Mouse (Mus musculus) hindbrain, embryonic 13.5 days (tissue): ENCODE results near the gene Fam193b. TPM values are rescaled to one million over a fixed set of nuclear protein-coding genes. Genes with fewer than 3 reads are reported as not detected.
A peak's percentile ranks its signal among the peaks of the same experiment; 100 is the strongest.

Experiments used
- ATAC-seq: fragments of 200-750 bp; cut with Nextera tagmentation; 2 replicates; pipeline ENCODE4 v1.8.0; 2017; ENCODE audit warnings: moderate TSS enrichment; ENCODE audit not compliant: low FRiP score
- H3K27ac ChIP-seq: fragments of 300-500 bp; sonication (generic); 2 replicates; pipeline ENCODE4 v1.5.1; 2015; ENCODE audit warnings: inconsistent platforms, mild to moderate bottlenecking, moderate library complexity
- H3K27me3 ChIP-seq: fragments of 300-500 bp; sonication (generic); 2 replicates; pipeline ENCODE4 v1.6.1; 2015; ENCODE audit warnings: mild to moderate bottlenecking, inconsistent platforms
- H3K36me3 ChIP-seq: fragments of 300-500 bp; sonication (generic); 2 replicates; pipeline ENCODE4 v1.6.1; 2015; ENCODE audit warnings: mild to moderate bottlenecking, inconsistent platforms
- H3K4me1 ChIP-seq: fragments of 300-500 bp; sonication (generic); replicated peaks from 2 replicates; pipeline ENCODE4 v1.6.1; 2015; ENCODE audit warnings: inconsistent platforms
- H3K4me2 ChIP-seq: fragments of 300-500 bp; sonication (generic); 2 replicates; pipeline ENCODE4 v1.6.1; 2015; ENCODE audit warnings: inconsistent platforms, mild to moderate bottlenecking, moderate library complexity
- H3K4me3 ChIP-seq: fragments of 300-500 bp; sonication (generic); 2 replicates; pipeline ENCODE4 v1.5.1; 2015; ENCODE audit warnings: mild to moderate bottlenecking, inconsistent platforms
- H3K9ac ChIP-seq: fragments of 300-500 bp; sonication (generic); 2 replicates; pipeline ENCODE4 v1.6.1; 2015; ENCODE audit warnings: mild to moderate bottlenecking, inconsistent platforms
- H3K9me3 ChIP-seq: fragments of 300-500 bp; sonication (generic); 2 replicates; pipeline ENCODE4 v1.6.1; 2016; ENCODE audit warnings: inconsistent platforms
- WGBS: fragments of 180-500 bp; shearing (Covaris S2); methylation state at CpG from one replicate; pipeline ENCODE4 v1.1.7; 2015; 5-methylcytosine and 5-hydroxymethylcytosine counted together
- polyA plus RNA-seq: library from polyadenylated mRNA; unstranded; fragments of >200 nt; fragmentation: Nextera tagmentation; extraction: Ambion mirVana; gene quantifications from 2 replicates; pipeline ENCODE4 v1.2.1, GENCODE M21; 2015

Fam193b gene
- polyA plus RNA-seq, 1 experiment from 2014 or later: 57.0 TPM

GRCm38 (mm10) chr13:55519606-55520005, 51.3 kb downstream of the Fam193b start:
- Histone ChIP-seq H3K4me3 (no peak overlapping the region), H3K27me3 (peaks cover 10% of the 10 kb centered on the region), H3K9ac (no peak overlapping the region), H3K36me3 (peaks cover 16% of the 10 kb centered on the region), H3K4me2 (no peak overlapping the region), H3K4me1 (no peaks in the 10 kb centered on the region), H3K9me3 (no peaks in the 10 kb centered on the region), H3K27ac (no peak overlapping the region)
- ATAC-seq: no peak
- 88% methylated on average over 4 of the region's 4 CpGs for WGBS

- Histone ChIP-seq H3K36me3 (no peaks in the 10 kb centered on the region), H3K9me3 (no peaks in the 10 kb centered on the region), H3K4me3 (no peak overlapping the region), H3K27me3 (peaks cover 10% of the 10 kb centered on the region), H3K4me2 (no peak overlapping the region), H3K27ac (no peak overlapping the region), H3K9ac (no peak overlapping the region), H3K4me1 (peaks cover 15% of the 10 kb centered on the region)
- ATAC-seq: no peak
- 7% methylated on average over 5 of the region's 5 CpGs for WGBS
Observed at GRCm38 (mm10) chr13:55516955-55517354, 54.0 kb downstream of the Fam193b start.

GRCm38 (mm10) chr13:55513828-55514227, 57.1 kb downstream of the Fam193b start:
- Histone ChIP-seq H3K4me3 (peak overlapping the region; percentile 78), H3K27me3 (peaks cover 10% of the 10 kb centered on the region), H3K9ac (peak overlapping the region; percentile 84; the same call in 1 of the 2 replicates), H3K36me3 (peaks cover 16% of the 10 kb centered on the region), H3K4me2 (peak overlapping the region; percentile 98), H3K4me1 (peaks cover 36% of the 10 kb centered on the region), H3K27ac (no peak overlapping the region), H3K9me3 (no peaks in the 10 kb centered on the region)
- ATAC-seq: no peak
- WGBS: 39% methylated on average over 9 of the region's 9 CpGs

GRCm38 (mm10) chr13:55513111-55513748, 57.7 kb downstream of the Fam193b start, which contains the start of gene Pdlim7:
Gene Pdlim7, minus strand, starts transcription at chr13:55513676.
- WGBS: under 1% methylated on average over 50 of the region's 55 CpGs
- Histone ChIP-seq H3K4me2 (peak within 1 kb of the TSS; percentile 98), H3K4me1 (peaks cover 36% of the 10 kb centered on the region), H3K4me3 (peak within 1 kb of the TSS; percentile 78), H3K27me3 (peaks cover 10% of the 10 kb centered on the region), H3K27ac (peak within 1 kb of the TSS; percentile 86), H3K36me3 (peaks cover 22% of the 10 kb centered on the region), H3K9ac (peak within 1 kb of the TSS; percentile 84), H3K9me3 (no peaks in the 10 kb centered on the region)
- peak; percentile 74 for ATAC-seq

- H3K4me3 ChIP-seq: peak overlapping the region; percentile 78
- peaks cover 29% of the 10 kb centered on the region for H3K36me3 ChIP-seq
- peaks cover 10% of the 10 kb centered on the region for H3K27me3 ChIP-seq
- H3K27ac ChIP-seq: peak overlapping the region; percentile 86
- H3K9me3 ChIP-seq: no peaks in the 10 kb centered on the region
- H3K9ac ChIP-seq: peak overlapping the region; percentile 84
- H3K4me2 ChIP-seq: peak overlapping the region; percentile 98
- peaks cover 36% of the 10 kb centered on the region for H3K4me1 ChIP-seq
- 3% methylated on average over 25 of the region's 25 CpGs for WGBS
- ATAC-seq: peak; percentile 40; the same call in 1 of the 2 replicates
Observed at GRCm38 (mm10) chr13:55512379-55513031, 58.4 kb downstream of the Fam193b start.

GRCm38 (mm10) chr13:55511492-55511861, 59.4 kb downstream of the Fam193b start:
- peaks cover 40% of the 10 kb centered on the region for H3K36me3 ChIP-seq

GRCm38 (mm10) chr13:55510668-55511491, 60.0 kb downstream of the Fam193b start:
- Histone ChIP-seq H3K9me3 (no peaks in the 10 kb centered on the region), H3K4me1 (peaks cover 36% of the 10 kb centered on the region), H3K4me3 (peak overlapping the region; percentile 78; the same call in 1 of the 2 replicates), H3K4me2 (peak overlapping the region; percentile 98), H3K27ac (peak overlapping the region; percentile 80), H3K36me3 (peaks cover 46% of the 10 kb centered on the region), H3K9ac (peak overlapping the region; percentile 55), H3K27me3 (peaks cover 10% of the 10 kb centered on the region)
- ATAC-seq: peak; percentile 26
- 18% methylated on average over 6 of the region's 6 CpGs for WGBS

More at GRCm38 (mm10) chr13:55511492-55511861, 59.4 kb downstream of the Fam193b start:
- Histone ChIP-seq H3K4me2 (peak overlapping the region; percentile 98), H3K27me3 (peaks cover 10% of the 10 kb centered on the region), H3K4me3 (peak overlapping the region; percentile 78), H3K27ac (peak overlapping the region; percentile 80), H3K4me1 (peaks cover 36% of the 10 kb centered on the region), H3K9ac (peak overlapping the region; percentile 84), H3K9me3 (no peaks in the 10 kb centered on the region)
- 46% methylated on average over 5 of the region's 5 CpGs for WGBS
- no peak for ATAC-seq

- Histone ChIP-seq H3K4me1 (peaks cover 36% of the 10 kb centered on the region), H3K4me3 (no peak overlapping the region), H3K4me2 (no peak overlapping the region; the same call in 1 of the 2 replicates), H3K36me3 (peaks cover 52% of the 10 kb centered on the region), H3K27me3 (peaks cover 7% of the 10 kb centered on the region), H3K9me3 (no peaks in the 10 kb centered on the region), H3K9ac (peak overlapping the region; percentile 55; the same call in 1 of the 2 replicates), H3K27ac (peak overlapping the region; percentile 19; the same call in 1 of the 2 replicates)
- 0 out of 2 replicates have a peak, but pooled peaks have one; percentile 0 for ATAC-seq
- WGBS: 36% methylated on average over 3 of the region's 3 CpGs
Observed at GRCm38 (mm10) chr13:55510332-55510667, 60.6 kb downstream of the Fam193b start.

- Histone ChIP-seq H3K9me3 (no peaks in the 10 kb centered on the region), H3K36me3 (peaks cover 69% of the 10 kb centered on the region), H3K27ac (no peak overlapping the region), H3K4me1 (peaks cover 31% of the 10 kb centered on the region), H3K4me2 (no peak overlapping the region), H3K27me3 (no peaks in the 10 kb centered on the region), H3K4me3 (no peak overlapping the region), H3K9ac (no peak overlapping the region)
- no peak for ATAC-seq
- WGBS: 93% methylated on average over 10 of the region's 10 CpGs
Observed at GRCm38 (mm10) chr13:55508531-55508930, 62.4 kb downstream of the Fam193b start.

- 62% methylated on average over 11 of the region's 11 CpGs for WGBS
- no peak overlapping the region for H3K4me2 ChIP-seq
- H3K9ac ChIP-seq: no peak overlapping the region
- H3K4me1 ChIP-seq: peaks cover 31% of the 10 kb centered on the region
- no peak overlapping the region for H3K4me3 ChIP-seq
- H3K9me3 ChIP-seq: no peaks in the 10 kb centered on the region
- ATAC-seq: no peak
- peaks cover 76% of the 10 kb centered on the region for H3K36me3 ChIP-seq
- H3K27ac ChIP-seq: no peak overlapping the region; the same call in 1 of the 2 replicates
- H3K27me3 ChIP-seq: no peaks in the 10 kb centered on the region
Observed at GRCm38 (mm10) chr13:55507877-55508276, 63.0 kb downstream of the Fam193b start.

GRCm38 (mm10) chr13:55506697-55507096, 64.2 kb downstream of the Fam193b start:
- H3K27me3 ChIP-seq: no peaks in the 10 kb centered on the region
- no peak for ATAC-seq
- H3K27ac ChIP-seq: no peak overlapping the region
- no peak overlapping the region for H3K9ac ChIP-seq
- H3K4me2 ChIP-seq: no peak overlapping the region
- no peak overlapping the region for H3K4me3 ChIP-seq
- H3K9me3 ChIP-seq: no peaks in the 10 kb centered on the region
- H3K36me3 ChIP-seq: peaks cover 87% of the 10 kb centered on the region
- WGBS: 93% methylated on average over 10 of the region's 10 CpGs
- peaks cover 19% of the 10 kb centered on the region for H3K4me1 ChIP-seq

- H3K4me1 ChIP-seq: peaks cover 10% of the 10 kb centered on the region
- H3K4me2 ChIP-seq: no peak overlapping the region
- peaks cover 95% of the 10 kb centered on the region for H3K36me3 ChIP-seq
- no peak for ATAC-seq
- H3K27ac ChIP-seq: no peak overlapping the region
- H3K4me3 ChIP-seq: no peak overlapping the region
- H3K27me3 ChIP-seq: no peaks in the 10 kb centered on the region
- no peak overlapping the region for H3K9ac ChIP-seq
- H3K9me3 ChIP-seq: no peaks in the 10 kb centered on the region
- 92% methylated on average over 9 of the region's 9 CpGs for WGBS
Observed at GRCm38 (mm10) chr13:55505810-55506209, 65.1 kb downstream of the Fam193b start.
